Mouse (Mus musculus) kidney, postnatal 25 days (tissue): ENCODE data around the gene Akap3.
A peak's percentile ranks its signal among the peaks of the same experiment; 100 is the strongest.

Source experiments
- DNase-seq, 2 experiments: peaks; one replicate each; pipeline ENCODE4 v3.0.0; 2021; ENCODE audit warnings: mixed read lengths in 2 of 2

Akap3 gene

GRCm38 (mm10) chr6:126852881-126853280 is at the start of gene Akap3:
TSS of gene Akap3 (plus strand) at chr6:126853098.
- DNase-seq: no peak

- no peak for DNase-seq
Observed at GRCm38 (mm10) chr6:126806783-126807182, 46.1 kb upstream of the Akap3 start.

- DNase-seq: no peak
Observed at GRCm38 (mm10) chr6:126808134-126808533, 44.8 kb upstream of the Akap3 start.

GRCm38 (mm10) chr6:126808561-126808960 is 44.3 kb upstream of the Akap3 start:
- no peak for DNase-seq

GRCm38 (mm10) chr6:126811481-126811880 is 41.4 kb upstream of the Akap3 start:
- no peak for DNase-seq

GRCm38 (mm10) chr6:126815206-126815750 is 37.6 kb upstream of the Akap3 start:
- no peak for DNase-seq

- no peak for DNase-seq
Observed at GRCm38 (mm10) chr6:126816338-126816737, 36.6 kb upstream of the Akap3 start.

- no peak for DNase-seq
Observed at GRCm38 (mm10) chr6:126823087-126823486, 29.8 kb upstream of the Akap3 start.

GRCm38 (mm10) chr6:126836628-126837027 is 16.3 kb upstream of the Akap3 start:
- no peak for DNase-seq

- peak; percentile 97 for DNase-seq
Observed at GRCm38 (mm10) chr6:126848712-126849704, 3.9 kb upstream of the Akap3 start, which contains the start of gene Ndufa9. TSS of gene Ndufa9 (minus strand) at chr6:126849136.

GRCm38 (mm10) chr6:126877118-126877517 is 24.2 kb downstream of the Akap3 start:
- no peak for DNase-seq

- no peak for DNase-seq
Observed at GRCm38 (mm10) chr6:126907378-126907777, 54.5 kb downstream of the Akap3 start.

GRCm38 (mm10) chr6:126907876-126908275 is 55.0 kb downstream of the Akap3 start:
- no peak for DNase-seq

- DNase-seq: no peak
Observed at GRCm38 (mm10) chr6:126910727-126911126, 57.8 kb downstream of the Akap3 start.

GRCm38 (mm10) chr6:126914928-126915327 is 62.0 kb downstream of the Akap3 start:
- no peak for DNase-seq

GRCm38 (mm10) chr6:126921111-126921881 is 68.4 kb downstream of the Akap3 start, which contains the start of gene Dyrk4:
TSS of gene Dyrk4 (minus strand) at chr6:126921839.
- peak; percentile 23 to 56 for DNase-seq
